Mouse (Mus musculus): ENCODE data around the gene Acat2.

GRCm38 (mm10) chr17:12897674-12898073 is 62.9 kb downstream of the Acat2 start:
- no peak for TF ChIP-seq POLR2A (IDR thresholded peaks at IDR 0.05; ENCODE audit: control insufficient read depth, low read depth, low read length)
- no peak for TF ChIP-seq CTCF (IDR thresholded peaks at IDR 0.05; ENCODE audit: control insufficient read depth, insufficient read depth, insufficient replicate concordance, low read depth, low read length)
